Mouse (Mus musculus) heart, embryonic 14.5 days (tissue): Measurements from ENCODE around the gene Prom1. TPM values are rescaled to one million over a fixed set of nuclear protein-coding genes. Genes with fewer than 3 reads are reported as not detected.

Source experiments
- ATAC-seq: fragments of 200-750 bp; cut with Nextera tagmentation; 2 replicates; pipeline ENCODE4 v1.8.0; 2017; ENCODE audit warnings: low read depth, moderate TSS enrichment; ENCODE audit not compliant: insufficient number of reproducible peaks, insufficient read depth, low FRiP score
- H3K27ac ChIP-seq, 2 experiments: fragments of 200-500 bp in 1 of 2; fragments of 300-500 bp in 1 of 2; sonication (generic) in 1 of 2; replicated peaks in 1 of 2; 2 replicates each; pipeline ENCODE4 v1.5.1; 2012 to 2014; ENCODE audit warnings: low read depth in 2 of 2, low read length in 2 of 2, control low read depth in 1 of 2, mild to moderate bottlenecking in 1 of 2, mixed read lengths in 1 of 2; ENCODE audit not compliant: control insufficient read depth in 1 of 2, insufficient read depth in 1 of 2
- H3K27me3 ChIP-seq: fragments of 300-500 bp; sonication (generic); 2 replicates; pipeline ENCODE4 v1.6.1; 2014; ENCODE audit warnings: mild to moderate bottlenecking, low read length, control low read depth; ENCODE audit not compliant: control insufficient read depth, insufficient read depth
- H3K36me3 ChIP-seq: fragments of 300-500 bp; sonication (generic); 2 replicates; pipeline ENCODE4 v1.6.1; 2014; ENCODE audit warnings: mild to moderate bottlenecking, control low read depth, low read length, mixed read lengths; ENCODE audit not compliant: control insufficient read depth, insufficient read depth
- H3K4me1 ChIP-seq, 2 experiments: fragments of 200-500 bp in 1 of 2; fragments of 300-500 bp in 1 of 2; sonication (generic) in 1 of 2; 2 replicates each; pipeline ENCODE4 v1.6.1; 2012 to 2014; ENCODE audit warnings: low read length in 2 of 2, control low read depth in 1 of 2, mixed read lengths in 1 of 2; ENCODE audit not compliant: control insufficient read depth in 2 of 2, insufficient read depth in 2 of 2
- H3K4me2 ChIP-seq: fragments of 300-500 bp; sonication (generic); 2 replicates; pipeline ENCODE4 v1.6.1; 2014; ENCODE audit warnings: mild to moderate bottlenecking, low read length
- H3K4me3 ChIP-seq, 2 experiments: fragments of 200-500 bp in 1 of 2; fragments of 300-500 bp in 1 of 2; sonication (generic) in 1 of 2; 2 replicates each; pipeline ENCODE4 v1.5.1; 2012 to 2014; ENCODE audit warnings: low read length in 2 of 2, mild to moderate bottlenecking in 2 of 2, control low read depth in 1 of 2, low read depth in 1 of 2, moderate library complexity in 1 of 2; ENCODE audit not compliant: control insufficient read depth in 1 of 2, insufficient read depth in 1 of 2
- H3K9ac ChIP-seq: fragments of 300-500 bp; sonication (generic); 2 replicates; pipeline ENCODE4 v1.6.1; 2014; ENCODE audit warnings: mild to moderate bottlenecking, low read length
- H3K9me3 ChIP-seq: fragments of 300-500 bp; sonication (generic); 2 replicates; pipeline ENCODE4 v1.6.1; 2016; ENCODE audit warnings: low read length, control low read depth; ENCODE audit not compliant: control insufficient read depth
- WGBS: fragments of 180-500 bp; shearing (Covaris S2); extraction: QIAGEN DNeasy Blood & Tissue Kit; methylation state at CpG from one replicate; pipeline ENCODE4 v1.1.7; 2014; 5-methylcytosine and 5-hydroxymethylcytosine counted together
- polyA plus RNA-seq: library from polyadenylated mRNA; unstranded; fragments of >200 nt; fragmentation: Nextera tagmentation; extraction: Ambion mirVana; gene quantifications from 2 replicates; pipeline ENCODE4 v1.2.1, GENCODE M21; 2014

The Prom1 gene
- polyA plus RNA-seq, 1 experiment from 2014 or later: 11.3 TPM

DNA sequence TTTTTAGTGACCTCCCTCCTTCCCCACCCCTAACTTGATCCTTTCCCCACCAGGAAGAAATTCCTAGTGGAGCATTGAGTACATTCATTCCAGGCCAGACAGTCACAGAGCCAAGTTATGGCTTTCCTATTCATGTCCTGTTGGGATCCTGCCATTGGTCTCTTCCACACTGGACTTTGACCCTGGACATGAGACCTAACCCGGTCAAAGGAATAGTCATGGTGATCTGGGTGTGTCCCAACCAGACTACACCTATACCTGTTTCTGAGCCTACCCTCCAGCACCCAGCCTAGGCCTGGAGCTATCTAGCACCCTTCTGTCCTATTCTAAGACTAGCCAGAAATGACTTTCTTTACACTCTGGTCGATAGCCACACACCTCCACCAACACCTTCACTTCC, 11.3 kb upstream of the Prom1 start:
- H3K27me3 ChIP-seq: no peaks in the 10 kb centered on the region
- H3K9me3 ChIP-seq: no peaks in the 10 kb centered on the region
- H3K4me1 ChIP-seq: no peaks in the 10 kb centered on the region
- H3K9ac ChIP-seq: no peak overlapping the region
- no peaks in the 10 kb centered on the region for H3K36me3 ChIP-seq
- 73% methylated on average over 2 of the region's 2 CpGs for WGBS
- H3K27ac ChIP-seq: no peak overlapping the region
- no peak overlapping the region for H3K4me2 ChIP-seq
- no peak overlapping the region for H3K4me3 ChIP-seq
- ATAC-seq: no peak

DNA sequence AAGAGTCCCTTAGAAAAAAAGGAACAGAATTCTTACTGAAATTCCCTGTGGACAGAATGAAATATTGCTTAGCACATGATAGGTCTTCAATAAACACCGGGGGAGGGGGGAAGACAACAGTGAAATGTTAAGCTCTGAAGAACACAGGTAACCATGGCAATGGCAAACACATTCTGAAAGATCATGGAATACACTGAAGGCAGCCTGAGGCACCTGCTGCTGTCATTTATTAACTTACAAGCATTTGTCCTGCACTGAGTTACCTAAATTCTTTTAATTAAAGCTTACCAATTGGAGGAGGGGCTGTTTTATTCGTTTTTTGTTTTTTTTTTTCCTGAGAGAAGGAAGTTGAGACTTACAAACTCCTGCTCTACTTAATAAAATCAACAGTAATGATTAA, 7.3 kb upstream of the Prom1 start:
- Histone ChIP-seq H3K27ac (no peak overlapping the region), H3K4me3 (no peak overlapping the region), H3K27me3 (no peaks in the 10 kb centered on the region), H3K9me3 (no peaks in the 10 kb centered on the region), H3K4me1 (no peaks in the 10 kb centered on the region), H3K4me2 (no peak overlapping the region), H3K36me3 (no peaks in the 10 kb centered on the region), H3K9ac (no peak overlapping the region)
- no peak for ATAC-seq
- WGBS: 62% methylated on average over 2 of the region's 2 CpGs

DNA sequence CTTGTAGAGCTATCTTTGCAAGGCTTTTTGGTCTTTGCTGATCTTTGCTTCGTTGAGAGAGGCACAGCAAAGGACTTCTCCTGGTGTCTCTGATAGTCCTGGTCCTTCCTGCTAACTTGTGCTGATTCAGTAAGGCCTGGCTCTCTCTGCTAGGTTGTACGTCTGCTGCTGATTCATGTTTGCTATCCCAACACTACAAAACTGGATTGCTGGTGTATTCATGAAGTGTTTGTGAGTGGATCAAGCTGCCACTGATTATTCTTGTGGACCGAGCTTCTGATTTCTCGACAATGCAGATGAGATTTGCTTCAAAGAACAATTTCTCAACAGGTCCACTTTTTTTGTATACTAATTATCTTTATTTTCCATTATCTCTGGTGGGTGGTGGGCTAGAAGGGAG, 6.3 kb upstream of the Prom1 start:
- no peaks in the 10 kb centered on the region for H3K36me3 ChIP-seq
- no peaks in the 10 kb centered on the region for H3K4me1 ChIP-seq
- H3K4me2 ChIP-seq: no peak overlapping the region
- no peak overlapping the region for H3K4me3 ChIP-seq
- 80% methylated on average over 4 of the region's 4 CpGs for WGBS
- no peak for ATAC-seq
- no peaks in the 10 kb centered on the region for H3K9me3 ChIP-seq
- H3K9ac ChIP-seq: no peak overlapping the region
- H3K27me3 ChIP-seq: peaks cover 4% of the 10 kb centered on the region; the same call in 1 of the 2 replicates
- H3K27ac ChIP-seq: no peak overlapping the region

DNA sequence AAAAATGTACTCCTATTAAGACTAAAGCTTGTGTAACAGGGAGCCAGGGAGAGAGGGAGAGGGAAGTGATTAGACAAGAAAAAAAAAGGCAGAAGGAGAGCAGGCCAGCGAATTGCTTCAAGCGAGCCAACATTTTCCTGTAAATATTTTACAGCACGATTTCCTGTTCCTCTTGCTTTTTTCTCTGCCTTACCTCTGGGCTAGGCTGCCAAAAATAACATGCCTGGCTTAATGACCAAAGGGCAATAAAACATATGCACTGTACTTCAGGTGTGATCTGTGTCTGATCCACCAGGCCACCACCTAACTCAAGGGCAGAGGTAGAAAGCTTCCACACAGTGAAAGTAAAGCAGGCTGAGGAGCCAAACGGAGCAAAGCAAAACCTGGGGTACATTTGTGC, 3.4 kb upstream of the Prom1 start:
- Histone ChIP-seq H3K4me3 (no peak overlapping the region), H3K27ac (no peak overlapping the region), H3K9ac (no peak overlapping the region), H3K4me1 (peaks cover 0 to 8% of the 10 kb centered on the region in 2 experiments; a peak in 2 of 4 replicates), H3K27me3 (peaks cover 17% of the 10 kb centered on the region), H3K9me3 (no peaks in the 10 kb centered on the region), H3K4me2 (no peak overlapping the region), H3K36me3 (no peaks in the 10 kb centered on the region)
- 46% methylated on average over 4 of the region's 4 CpGs for WGBS
- no peak for ATAC-seq

DNA sequence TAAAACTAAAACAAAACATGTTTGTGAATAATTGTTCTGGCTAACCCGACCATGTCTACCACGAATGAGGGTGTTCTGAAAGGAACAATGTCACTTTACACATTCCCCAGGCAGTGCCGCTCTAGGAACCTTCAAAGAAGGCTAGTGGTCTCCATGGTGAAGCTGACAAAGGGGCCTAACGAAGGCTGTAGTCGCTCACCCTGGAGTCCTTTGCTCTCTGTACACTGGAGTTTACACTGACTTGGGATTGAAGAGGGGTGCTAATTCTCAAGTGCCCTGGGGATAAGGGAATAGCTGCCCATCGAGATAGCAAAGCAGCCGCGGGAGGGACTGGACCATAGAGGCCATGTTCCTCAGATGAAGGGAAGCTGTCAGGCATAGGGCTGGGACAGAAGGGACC, 2.9 kb upstream of the Prom1 start:
- no peak overlapping the region for H3K4me2 ChIP-seq
- H3K27ac ChIP-seq: no peak overlapping the region
- H3K36me3 ChIP-seq: no peaks in the 10 kb centered on the region
- no peak overlapping the region for H3K4me3 ChIP-seq
- no peaks in the 10 kb centered on the region for H3K9me3 ChIP-seq
- H3K4me1 ChIP-seq: peaks cover 0 to 8% of the 10 kb centered on the region in 2 experiments; a peak in 2 of 4 replicates
- no peak overlapping the region for H3K9ac ChIP-seq
- peaks cover 17% of the 10 kb centered on the region for H3K27me3 ChIP-seq
- no peak for ATAC-seq
- 47% methylated on average over 8 of the region's 8 CpGs for WGBS

DNA sequence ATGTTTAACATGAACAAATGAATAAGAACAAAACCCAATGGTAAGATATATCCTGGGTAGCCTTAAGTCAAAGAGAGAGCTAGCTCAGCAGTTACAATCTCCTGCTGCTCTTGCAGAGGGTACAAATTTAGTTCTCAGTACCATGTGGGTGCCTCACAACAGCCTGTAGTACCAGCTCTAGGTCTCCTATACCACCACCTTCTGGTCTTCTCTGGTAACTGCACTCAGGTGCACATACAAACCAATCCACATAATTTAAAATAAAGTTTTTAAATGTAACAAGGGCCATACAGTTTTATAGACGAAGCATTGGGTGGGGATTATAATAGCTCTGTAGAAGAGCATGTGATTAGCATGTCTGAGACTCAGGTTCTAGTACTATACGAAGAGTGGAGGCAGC, 2.3 kb upstream of the Prom1 start:
- no peak overlapping the region for H3K27ac ChIP-seq
- peaks cover 0 to 8% of the 10 kb centered on the region in 2 experiments; a peak in 2 of 4 replicates for H3K4me1 ChIP-seq
- peaks cover 17% of the 10 kb centered on the region for H3K27me3 ChIP-seq
- no peaks in the 10 kb centered on the region for H3K36me3 ChIP-seq
- H3K9me3 ChIP-seq: no peaks in the 10 kb centered on the region
- ATAC-seq: no peak
- no peak overlapping the region for H3K4me2 ChIP-seq
- WGBS: 77% methylated on average over 2 of the region's 2 CpGs
- no peak overlapping the region for H3K4me3 ChIP-seq
- no peak overlapping the region for H3K9ac ChIP-seq

DNA sequence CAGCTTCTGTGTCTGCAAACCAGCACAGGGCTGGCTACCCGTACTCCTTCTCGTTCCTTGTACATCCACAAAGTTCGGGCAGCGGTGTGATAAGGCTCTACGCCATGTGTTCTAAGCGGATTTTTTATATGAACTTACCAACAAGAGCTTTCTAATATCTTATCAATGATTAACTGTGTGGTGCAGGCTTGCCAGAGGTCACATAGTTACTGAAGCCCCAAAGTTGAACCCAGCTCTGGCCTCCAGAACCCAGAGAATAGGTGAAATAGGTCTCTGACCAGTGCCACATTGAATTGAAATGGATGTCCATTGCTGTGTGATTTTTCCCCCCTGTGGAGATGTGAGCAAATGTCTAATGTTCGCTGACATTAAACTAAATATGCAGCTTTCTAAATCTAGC, 1.3 kb upstream of the Prom1 start:
- Histone ChIP-seq H3K4me1 (peaks cover 0 to 8% of the 10 kb centered on the region in 2 experiments; a peak in 2 of 4 replicates), H3K9me3 (no peaks in the 10 kb centered on the region), H3K4me2 (no peak overlapping the region), H3K27me3 (peaks cover 20% of the 10 kb centered on the region), H3K36me3 (no peaks in the 10 kb centered on the region), H3K4me3 (no peak overlapping the region), H3K9ac (no peak overlapping the region), H3K27ac (no peak overlapping the region)
- ATAC-seq: no peak
- WGBS: 82% methylated on average over 7 of the region's 7 CpGs

DNA sequence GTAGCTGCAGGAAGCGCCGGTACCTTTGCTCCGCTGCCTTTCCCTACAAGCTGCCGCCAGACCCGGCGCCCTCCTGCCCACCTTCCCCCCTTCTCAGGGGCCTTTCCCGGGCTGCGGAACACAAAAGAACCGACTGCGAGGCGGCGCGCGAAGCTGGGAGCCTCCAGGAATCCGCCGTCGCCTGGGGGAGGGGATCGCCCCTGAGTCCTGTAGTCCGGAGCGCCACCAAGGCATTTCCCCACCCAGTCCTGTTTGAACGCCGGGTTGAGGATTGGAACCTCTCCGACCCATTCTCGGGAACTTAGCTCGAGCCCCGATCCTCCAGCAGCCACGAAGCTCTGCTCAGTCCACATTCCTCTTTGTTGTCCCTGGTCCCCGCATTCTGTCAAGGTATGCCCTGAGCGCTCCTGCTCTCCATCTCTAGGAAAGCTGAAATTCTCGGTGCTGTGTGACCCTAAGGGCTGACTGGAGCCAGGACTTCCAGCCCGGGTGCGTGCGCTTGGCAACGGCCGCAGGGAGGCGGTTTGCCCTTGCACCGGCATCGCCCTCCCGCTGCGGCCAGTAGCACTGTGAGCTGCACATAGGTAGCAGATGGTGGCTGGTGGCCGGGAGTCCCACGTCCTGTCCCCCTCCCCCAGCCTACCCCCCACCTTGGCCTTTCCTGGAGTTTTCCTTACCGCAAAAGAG, 1.1 kb downstream of the Prom1 start:
- under 1% methylated on average over 43 of the region's 43 CpGs for whole genome bisulfite sequencing
- peak overlapping the region; percentile 9 to 25; a peak in 3 of 4 replicates for H3K27ac ChIP-seq
- peak overlapping the region; percentile 50 to 68 for H3K4me3 ChIP-seq
- peaks cover 0 to 8% of the 10 kb centered on the region in 2 experiments; a peak in 2 of 4 replicates for H3K4me1 ChIP-seq
- H3K36me3 ChIP-seq: no peaks in the 10 kb centered on the region
- peaks cover 20% of the 10 kb centered on the region for H3K27me3 ChIP-seq
- H3K9ac ChIP-seq: peak overlapping the region; percentile 73
- peak; percentile 55 for ATAC-seq
- no peaks in the 10 kb centered on the region for H3K9me3 ChIP-seq
- peak overlapping the region; percentile 86 for H3K4me2 ChIP-seq
